Mouse (Mus musculus): ENCODE results near the gene Cpa1. TPM values are rescaled to one million over a fixed set of nuclear protein-coding genes. Genes with fewer than 3 reads are reported as not detected.

Cpa1 gene
- polyA plus RNA-seq (2021; fragmentation: Nextera tagmentation): not detected in 2 replicates
- long read RNA-seq, experiment 1: 0 reads
- long read RNA-seq, experiment 2: 0 reads

DNA sequence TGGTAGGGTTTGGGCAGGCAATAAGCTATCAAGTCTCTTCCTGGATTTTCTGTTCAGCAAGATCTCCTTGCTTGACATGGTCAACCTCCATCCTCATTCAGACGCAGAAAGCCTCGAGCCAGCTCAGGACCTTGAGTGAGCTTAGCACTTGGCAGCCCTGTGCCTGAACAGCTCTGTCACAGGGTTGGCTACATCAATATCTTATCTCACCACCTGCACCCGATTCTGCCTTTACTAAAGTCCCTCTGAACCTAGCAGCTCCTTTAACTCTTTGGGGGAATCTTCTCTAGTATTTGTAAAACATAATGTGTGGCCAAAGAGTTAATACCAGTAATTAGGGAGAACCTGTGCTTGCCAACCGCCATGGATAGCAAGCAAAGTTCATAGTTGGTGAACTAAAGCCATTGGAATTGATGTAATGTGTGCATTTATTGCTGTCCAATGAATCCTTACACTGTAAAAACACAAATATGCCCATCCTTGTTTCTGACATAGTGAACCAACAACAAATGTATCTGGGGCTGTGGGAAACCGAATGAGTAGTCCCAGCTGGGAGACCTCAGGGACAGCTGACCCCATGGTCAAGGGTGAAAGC is at the start of gene Cpa1:
Cpa1 (plus strand) TSS at position 545 of the 595 bp plus-strand sequence.

DNA sequence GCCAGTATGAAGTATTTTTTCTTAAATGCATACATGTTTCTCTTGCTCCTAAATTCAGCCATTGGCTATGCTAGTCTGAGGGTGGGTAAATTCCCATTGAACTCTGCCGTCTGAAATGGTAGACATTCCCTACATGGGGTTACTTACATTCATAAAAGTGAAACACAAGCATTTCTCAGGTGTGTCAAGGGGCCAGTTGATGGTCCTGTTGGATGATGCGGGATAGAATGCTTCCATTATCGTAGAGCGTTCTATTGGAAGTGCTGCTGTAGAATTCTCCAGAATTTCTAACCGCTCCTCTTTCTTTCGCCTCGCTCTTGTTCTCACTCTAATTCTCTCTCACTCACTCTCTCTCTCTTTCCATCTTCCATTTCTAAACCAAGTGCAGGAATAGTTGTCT is 28.3 kb upstream of the Cpa1 start, which contains the start of gene Cpa5:
Cpa5 (plus strand) TSS at position 301 of the 400 bp plus-strand sequence.

GRCm38 (mm10) chr6:30693350-30693991 is 54.5 kb downstream of the Cpa1 start, which contains the start of gene Cep41:
Cep41 (minus strand) TSS chr6:30693749.

Other genes with a start within 250 kb of the Cpa1 start
- 36.8 and 38.8 TPM in 2 replicates for gene Zc3hc1, start 248.2 kb upstream of the Cpa1 start, polyA plus RNA-seq (2021; fragmentation: Nextera tagmentation)
- 4.5 and 5.0 TPM in 2 replicates for gene Klhdc10, start 237.3 kb upstream of the Cpa1 start, polyA plus RNA-seq (2021; fragmentation: Nextera tagmentation)
- gene Tmem209, start 129.4 kb upstream of the Cpa1 start, polyA plus RNA-seq (2021; fragmentation: Nextera tagmentation): 39.8 and 44.5 TPM in 2 replicates
- gene Ssmem1, start 129.4 kb upstream of the Cpa1 start, polyA plus RNA-seq (2021; fragmentation: Nextera tagmentation): 0.16 TPM in 1 of 2 replicates, not detected in the other
- gene Cpa2, start 97.6 kb upstream of the Cpa1 start, polyA plus RNA-seq (2021; fragmentation: Nextera tagmentation): 3.0 and 5.8 TPM in 2 replicates
- gene Cpa4, start 70.8 kb upstream of the Cpa1 start, polyA plus RNA-seq (2021; fragmentation: Nextera tagmentation): 0.05 and 0.20 TPM in 2 replicates
- not detected in 2 replicates for gene Cpa5, start 28.2 kb upstream of the Cpa1 start, polyA plus RNA-seq (2021; fragmentation: Nextera tagmentation)
- 5.4 and 6.1 TPM in 2 replicates for gene Cep41, start 54.5 kb downstream of the Cpa1 start, polyA plus RNA-seq (2021; fragmentation: Nextera tagmentation)
- gene Mest, start 84.3 kb downstream of the Cpa1 start, polyA plus RNA-seq (2021; fragmentation: Nextera tagmentation): 49.3 and 57.1 TPM in 2 replicates

Data from layer of hippocampus, adult 6 months (tissue).